Mouse (Mus musculus): ENCODE measurements around the gene P4hb. TPM values are rescaled to one million over a fixed set of nuclear protein-coding genes. Genes with fewer than 3 reads are reported as not detected.

The P4hb gene
- polyA plus RNA-seq (2012; rRNA removed): 153 and 166 TPM in 2 replicates

DNA sequence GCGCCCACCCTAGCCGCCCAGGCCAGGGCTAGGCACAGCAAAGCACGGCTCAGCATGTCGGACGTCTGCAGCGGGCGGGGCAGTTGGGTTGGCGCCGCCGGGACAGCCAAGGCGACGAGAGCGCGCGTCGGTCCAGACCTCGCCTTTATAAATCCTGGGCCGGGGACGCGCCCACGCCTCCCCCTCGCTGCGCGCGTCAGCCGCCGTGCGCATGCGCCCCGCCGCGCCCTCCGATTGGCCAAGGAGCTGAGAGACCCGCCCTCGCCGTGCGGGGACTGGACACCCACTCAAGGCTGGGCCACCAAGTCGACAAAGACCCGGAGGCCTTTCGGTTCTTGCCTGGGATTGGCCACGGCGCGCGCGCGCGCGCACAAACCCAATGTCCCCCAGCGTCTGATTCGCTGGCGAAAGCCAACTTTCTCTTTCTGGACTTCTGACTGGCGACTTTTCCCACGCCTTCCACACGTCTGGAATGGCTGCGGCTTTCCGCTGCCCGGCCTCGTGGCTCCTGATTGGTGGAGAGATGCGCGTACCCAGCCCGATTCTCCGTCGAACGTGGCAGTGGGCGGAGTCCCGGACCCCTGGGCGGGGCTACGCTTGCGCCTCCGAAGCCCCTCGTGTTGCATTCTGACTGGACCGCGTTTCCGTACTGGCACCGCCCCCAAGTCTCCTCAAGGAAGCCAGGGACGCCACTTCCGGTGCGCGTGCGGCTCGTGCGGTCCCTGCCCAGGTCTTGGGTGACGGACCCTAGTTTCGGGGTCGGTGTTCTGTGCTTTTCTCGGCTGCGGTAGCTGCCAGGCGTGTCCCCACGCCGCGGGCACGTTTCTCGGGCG lies at the start of gene P4hb:
Gene P4hb (minus strand): TSS at position 502 of the 833 bp plus-strand sequence.

DNA sequence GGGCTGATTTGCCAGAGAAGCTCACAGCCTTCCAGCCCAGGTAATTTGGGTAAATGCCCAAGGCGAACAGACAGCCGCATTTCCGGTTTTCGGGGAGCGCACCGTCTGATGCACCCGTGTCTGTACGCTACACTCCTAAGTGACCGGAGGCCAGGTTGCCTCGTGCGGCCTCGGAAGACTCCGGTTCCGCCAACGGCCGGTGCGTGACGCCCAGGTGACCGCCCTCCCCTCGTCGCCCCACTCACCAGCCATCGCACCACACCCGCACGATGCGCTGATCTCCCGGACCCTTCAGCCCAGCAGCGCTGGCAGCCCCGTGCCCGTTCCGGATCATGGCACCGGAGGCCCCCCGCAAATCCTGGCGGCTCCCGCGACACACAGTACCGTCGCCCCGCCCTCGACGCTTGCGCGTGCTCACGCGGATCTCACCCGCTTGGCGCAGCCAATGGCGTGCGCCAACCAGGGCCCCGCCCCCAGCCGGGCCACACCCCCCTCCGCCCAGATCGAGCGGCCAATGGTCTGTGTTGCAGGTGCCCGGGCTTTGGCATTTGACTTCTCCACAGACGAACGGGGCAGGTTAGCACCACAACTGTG lies 44.6 kb upstream of the P4hb start, which contains the start of gene Pcyt2:
Gene Pcyt2 (minus strand): TSS at position 418 of the 594 bp plus-strand sequence.

DNA sequence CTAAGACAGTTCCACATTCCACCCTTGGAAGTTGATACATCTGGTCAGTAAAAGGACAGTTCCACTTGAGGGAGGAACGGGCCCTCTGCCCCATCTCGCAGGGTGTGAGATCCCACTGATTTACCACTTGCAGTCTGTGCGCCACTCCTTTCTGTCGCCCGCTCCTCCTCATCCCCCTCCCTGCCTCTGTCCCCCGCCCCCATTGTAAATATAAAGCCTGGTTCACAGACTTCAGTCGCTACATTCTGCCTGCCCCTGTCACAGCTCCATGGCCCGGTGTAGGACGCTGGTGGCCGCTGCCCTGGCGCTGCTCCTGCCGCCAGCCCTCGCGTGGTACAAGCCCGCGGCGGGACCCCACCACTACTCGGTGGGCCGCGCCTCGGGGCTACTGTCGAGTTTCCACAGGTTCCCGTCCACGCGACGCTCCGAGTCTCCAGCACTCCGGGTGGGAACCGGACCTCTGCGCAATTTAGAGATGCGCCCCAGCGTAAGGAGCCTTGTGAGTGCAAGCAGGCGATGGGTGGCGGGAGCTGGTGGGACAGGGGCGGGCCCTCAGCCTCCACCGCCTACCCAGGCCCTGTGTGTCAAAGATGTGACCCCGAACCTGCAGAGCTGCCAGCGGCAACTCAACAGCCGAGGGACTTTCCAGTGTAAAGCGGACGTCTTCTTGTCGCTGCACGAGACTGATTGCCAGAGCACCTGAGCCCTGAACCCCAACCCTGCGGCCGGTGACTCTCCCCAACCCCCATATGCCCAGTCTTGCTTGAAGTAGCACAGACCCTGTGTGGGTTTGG lies 35.4 kb upstream of the P4hb start, which contains the start of gene Npb:
Gene Npb (plus strand): TSS at position 237 of the 794 bp plus-strand sequence.

DNA sequence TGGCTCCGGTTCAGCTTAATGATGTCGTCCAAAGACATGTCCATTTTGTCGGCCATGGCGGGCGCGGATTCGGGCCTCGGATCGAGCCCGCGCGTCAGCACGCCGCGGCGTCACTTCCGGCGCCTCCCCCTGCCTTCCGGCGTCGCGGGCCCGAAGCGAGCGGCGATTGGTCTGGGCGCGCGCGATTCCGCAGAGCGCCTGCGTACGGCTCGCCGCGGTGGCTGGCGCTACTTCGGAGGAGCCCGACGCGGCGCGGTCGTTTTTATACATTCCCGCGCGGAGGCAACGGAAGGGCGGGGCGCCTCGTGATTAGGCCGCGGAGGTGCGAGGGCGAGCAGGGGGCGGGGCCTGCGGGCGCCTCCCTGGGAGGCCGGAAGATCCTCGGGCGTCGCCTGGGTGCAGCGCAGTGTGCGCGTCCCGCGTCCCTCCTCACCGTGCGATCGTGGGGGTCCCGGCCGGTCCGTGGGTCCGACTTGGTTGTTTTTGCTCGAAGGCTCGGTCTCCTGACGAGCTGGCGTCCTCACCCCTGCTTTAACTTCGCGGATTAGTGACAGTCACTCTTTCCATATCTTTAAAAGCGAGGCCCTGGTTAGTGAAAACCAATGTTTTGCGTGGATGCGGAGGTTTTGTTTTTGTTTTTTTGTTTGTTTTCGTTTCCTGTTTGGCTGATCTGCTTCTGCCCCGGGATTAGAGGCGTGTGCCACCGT lies 25.4 kb upstream of the P4hb start, which contains the start of the genes Alyref and Anapc11:
Gene Alyref (minus strand): TSS at position 83 of the 707 bp plus-strand sequence.
Gene Anapc11 (plus strand): TSS at position 139 of the 707 bp plus-strand sequence.

DNA sequence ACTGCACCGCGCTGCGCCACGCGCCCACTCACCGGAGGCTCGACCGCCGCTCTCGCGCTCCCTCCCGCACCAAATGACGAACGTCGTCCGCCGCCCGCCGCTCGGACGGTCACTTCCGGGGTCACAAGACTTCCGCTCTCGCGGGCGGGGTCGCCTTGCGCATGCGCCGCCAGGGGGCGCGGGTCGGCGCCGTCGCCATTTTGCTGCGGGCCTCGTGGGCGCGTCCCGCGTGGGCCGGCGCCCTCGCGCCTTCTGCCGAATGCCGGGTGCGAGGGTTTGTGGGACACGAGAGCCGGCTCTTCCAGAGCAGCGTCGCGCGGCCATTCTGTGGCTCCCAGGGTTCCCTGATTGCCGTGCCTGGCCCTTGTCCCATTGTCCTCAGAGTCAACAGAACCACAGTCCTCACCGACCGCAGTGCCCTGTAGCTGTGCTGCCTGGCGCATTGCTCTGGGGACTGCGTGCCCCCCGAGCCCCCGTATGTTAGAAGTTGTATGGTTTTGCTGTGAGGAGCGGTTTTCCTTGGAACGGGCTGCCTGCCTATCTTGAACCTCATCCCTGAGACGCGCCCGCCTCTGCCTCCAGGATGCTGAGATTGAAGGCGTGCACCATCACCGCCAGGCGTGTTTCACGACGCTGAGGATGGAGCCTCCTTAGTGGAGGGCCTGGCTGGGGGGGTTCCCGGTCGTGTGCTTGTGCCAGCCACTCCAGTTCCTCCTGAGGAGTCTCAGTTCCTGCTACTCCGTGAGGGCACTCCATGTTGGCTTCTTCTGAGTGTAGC lies 8.6 kb upstream of the P4hb start, which contains the start of gene Arhgdia:
Gene Arhgdia (minus strand): TSS at position 135 of the 778 bp plus-strand sequence.

DNA sequence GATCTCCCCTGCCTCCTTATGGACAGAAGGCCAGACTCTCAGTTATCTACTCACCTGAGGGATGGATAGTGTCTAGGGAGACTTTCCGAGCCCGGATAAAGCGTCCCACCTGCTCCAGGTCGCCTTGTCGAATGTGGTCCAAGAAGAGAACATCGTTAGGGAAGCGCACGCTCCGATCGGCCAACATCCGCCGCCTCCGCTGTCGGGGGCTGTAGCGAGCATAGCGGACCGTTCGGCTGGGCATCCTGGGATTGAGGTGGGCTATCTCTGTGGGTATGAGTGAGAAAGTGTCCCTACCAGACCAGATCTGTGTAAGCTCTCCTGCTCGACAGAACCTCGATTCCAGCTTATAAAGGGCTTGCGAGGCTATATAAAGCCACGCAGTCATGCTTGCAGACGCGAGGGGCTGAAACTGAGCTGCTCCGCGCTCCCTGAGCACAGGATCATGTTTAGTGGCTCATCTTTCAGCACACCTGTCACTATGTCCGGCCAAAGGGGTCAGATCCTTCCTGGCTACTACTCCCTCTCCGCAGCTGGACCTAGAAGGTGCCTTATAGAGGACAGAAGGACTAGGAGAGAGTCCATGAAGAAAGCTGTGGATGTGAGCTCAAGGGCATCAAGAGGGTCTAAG lies 22.1 kb downstream of the P4hb start, which contains the start of gene Ppp1r27:
Gene Ppp1r27 (minus strand): TSS at position 323 of the 631 bp plus-strand sequence.

DNA sequence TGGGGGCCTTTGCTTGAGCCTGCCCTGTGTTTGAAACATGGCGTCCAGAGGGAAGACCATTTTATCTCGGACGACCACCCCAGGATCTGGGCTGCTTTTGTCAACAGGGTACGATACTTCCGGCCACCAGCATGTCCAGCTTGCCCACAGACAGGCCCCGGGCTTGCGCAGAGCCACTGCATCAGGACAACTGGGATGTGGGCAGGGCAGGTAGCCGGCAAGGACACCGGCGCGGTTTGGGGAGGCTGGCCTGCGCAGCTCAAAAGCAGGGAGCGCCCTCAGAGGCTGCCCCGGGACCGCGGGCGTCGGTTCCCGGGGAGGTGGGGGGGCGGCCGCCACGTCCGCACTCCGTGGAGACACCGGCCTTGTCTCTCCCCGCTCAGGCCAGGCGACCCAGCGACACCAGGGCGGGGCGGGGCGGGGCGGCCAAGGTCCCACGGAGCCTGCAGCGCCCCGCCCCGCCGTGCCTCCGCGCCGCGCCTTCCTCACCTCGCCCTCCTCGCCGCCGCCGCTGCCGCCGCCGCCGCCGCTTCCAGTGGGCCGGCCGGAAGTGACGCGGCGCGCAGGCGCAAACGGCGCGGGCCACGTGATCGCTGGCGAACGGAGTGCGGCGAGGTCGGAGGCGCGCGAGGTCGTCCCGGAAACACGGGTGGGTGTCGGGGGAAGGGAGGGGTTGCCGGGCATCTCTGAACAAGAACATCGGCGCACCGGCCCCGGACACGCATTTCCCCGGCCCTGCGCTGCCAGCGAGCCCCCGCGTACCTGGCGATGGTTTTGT lies 23.7 kb downstream of the P4hb start, which contains the start of gene Mcrip1:
Gene Mcrip1 (minus strand): TSS at position 560 of the 778 bp plus-strand sequence.

DNA sequence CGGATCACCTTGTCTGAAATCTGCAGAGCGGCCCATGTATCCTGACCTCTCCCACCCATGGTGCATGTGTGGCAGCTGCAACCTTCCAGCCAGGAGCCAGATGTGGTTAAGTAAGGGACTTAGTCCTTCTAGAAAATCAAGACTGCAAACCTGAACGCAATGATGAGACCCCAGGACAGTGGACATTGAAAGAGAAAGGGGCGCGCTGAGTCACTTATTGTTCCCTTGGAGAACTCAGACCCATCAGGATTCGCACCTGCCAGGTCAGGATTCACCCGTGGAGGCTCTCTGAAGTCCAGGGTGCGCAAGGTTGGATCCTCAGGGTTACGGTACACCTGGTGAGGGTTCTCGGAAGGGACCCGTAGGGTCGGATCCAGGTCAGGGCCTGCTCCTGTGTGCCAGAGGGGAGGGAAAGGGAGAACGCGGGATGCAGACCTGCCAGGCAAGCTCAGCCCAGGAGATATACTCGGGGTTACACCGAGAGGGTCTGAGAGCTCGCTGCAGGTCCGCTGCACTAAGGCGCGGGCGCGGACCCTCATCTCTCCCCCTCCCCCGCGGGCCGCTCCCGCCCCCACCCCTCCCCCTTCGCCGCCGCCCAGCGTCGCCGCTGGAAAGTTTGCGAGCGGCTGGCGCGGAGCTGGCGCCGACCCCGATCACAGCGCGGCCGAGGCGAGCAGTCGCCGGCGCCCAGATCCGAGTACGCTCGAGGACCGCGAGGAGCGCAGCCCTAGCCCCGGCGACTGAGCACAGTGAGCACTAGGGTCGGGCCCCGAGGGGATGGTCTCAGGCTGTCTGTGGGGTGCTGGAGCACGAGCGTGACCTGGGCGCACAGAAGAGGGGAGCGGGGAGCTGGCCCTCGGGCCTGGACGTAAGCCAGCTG lies 42.7 kb downstream of the P4hb start, which contains the start of gene Gcgr:
Gene Gcgr (plus strand): TSS at position 615 of the 880 bp plus-strand sequence.

Other genes starting within 250 kb of the P4hb start
- gene Actg1, start 224.7 kb downstream of the P4hb start, polyA plus RNA-seq (2012; rRNA removed): 1,088 and 1,192 TPM in 2 replicates
- 0.05 and 0.09 TPM in 2 replicates for gene Fscn2, start 211.7 kb downstream of the P4hb start, polyA plus RNA-seq (2012; rRNA removed)
- gene Faap100, start 194.5 kb downstream of the P4hb start, polyA plus RNA-seq (2012; rRNA removed): 31.6 and 51.6 TPM in 2 replicates
- 28.8 and 32.2 TPM in 2 replicates for gene Nploc4, start 135.5 kb downstream of the P4hb start, polyA plus RNA-seq (2012; rRNA removed)
- not detected in 2 replicates for gene Tspan10, start 130.6 kb downstream of the P4hb start, polyA plus RNA-seq (2012; rRNA removed)
- gene Pde6g, start 119.8 kb downstream of the P4hb start, polyA plus RNA-seq (2012; rRNA removed): 0.18 and 0.35 TPM in 2 replicates
- 15.7 and 34.1 TPM in 2 replicates for gene Oxld1, start 115.2 kb downstream of the P4hb start, polyA plus RNA-seq (2012; rRNA removed)
- 3.0 and 4.9 TPM in 2 replicates for gene Ccdc137, start 115.1 kb downstream of the P4hb start, polyA plus RNA-seq (2012; rRNA removed)
- gene Arl16, start 105.6 kb downstream of the P4hb start, polyA plus RNA-seq (2012; rRNA removed): 7.5 and 11.8 TPM in 2 replicates
- gene Mrpl12, start 88.6 kb downstream of the P4hb start, polyA plus RNA-seq (2012; rRNA removed): 83.7 and 108 TPM in 2 replicates
- 158 and 235 TPM in 2 replicates for gene Slc25a10, start 81.4 kb downstream of the P4hb start, polyA plus RNA-seq (2012; rRNA removed)
- 0.55 and 0.69 TPM in 2 replicates for gene Gcgr, start 42.6 kb downstream of the P4hb start, polyA plus RNA-seq (2012; rRNA removed)
- 40.9 and 56.7 TPM in 2 replicates for gene Mcrip1, start 23.5 kb downstream of the P4hb start, polyA plus RNA-seq (2012; rRNA removed)
- gene Ppp1r27, start 22.1 kb downstream of the P4hb start, polyA plus RNA-seq (2012; rRNA removed): 1.6 and 1.8 TPM in 2 replicates
- 426 and 509 TPM in 2 replicates for gene Arhgdia, start 8.4 kb upstream of the P4hb start, polyA plus RNA-seq (2012; rRNA removed)
- gene Alyref, start 25.1 kb upstream of the P4hb start, polyA plus RNA-seq (2012; rRNA removed): 5.8 and 8.6 TPM in 2 replicates
- 72.4 and 94.8 TPM in 2 replicates for gene Anapc11, start 25.2 kb upstream of the P4hb start, polyA plus RNA-seq (2012; rRNA removed)
- 58.0 and 94.3 TPM in 2 replicates for gene Npb, start 35.2 kb upstream of the P4hb start, polyA plus RNA-seq (2012; rRNA removed)
- gene Pcyt2, start 44.7 kb upstream of the P4hb start, polyA plus RNA-seq (2012; rRNA removed): 138 and 161 TPM in 2 replicates
- 51.2 and 54.2 TPM in 2 replicates for gene Sirt7, start 52.0 kb upstream of the P4hb start, polyA plus RNA-seq (2012; rRNA removed)
- 21.0 and 21.3 TPM in 2 replicates for gene Mafg, start 60.3 kb upstream of the P4hb start, polyA plus RNA-seq (2012; rRNA removed)
- 29.3 and 57.1 TPM in 2 replicates for gene Pycr1, start 70.5 kb upstream of the P4hb start, polyA plus RNA-seq (2012; rRNA removed)
- 0.97 and 1.2 TPM in 2 replicates for gene Myadml2, start 74.9 kb upstream of the P4hb start, polyA plus RNA-seq (2012; rRNA removed)
- gene Notum, start 87.9 kb upstream of the P4hb start, polyA plus RNA-seq (2012; rRNA removed): 1.1 and 1.4 TPM in 2 replicates
- 70.2 and 73.5 TPM in 2 replicates for gene Aspscr1, start 99.7 kb upstream of the P4hb start, polyA plus RNA-seq (2012; rRNA removed)
- 41.1 and 48.0 TPM in 2 replicates for gene Cenpx, start 140.5 kb upstream of the P4hb start, polyA plus RNA-seq (2012; rRNA removed)
- 13.7 and 15.6 TPM in 2 replicates for gene Lrrc45, start 140.7 kb upstream of the P4hb start, polyA plus RNA-seq (2012; rRNA removed)
- gene Rac3, start 148.2 kb upstream of the P4hb start, polyA plus RNA-seq (2012; rRNA removed): 7.0 and 10.6 TPM in 2 replicates
- 54.6 and 59.7 TPM in 2 replicates for gene Dcxr, start 154.0 kb upstream of the P4hb start, polyA plus RNA-seq (2012; rRNA removed)
- 69.9 and 82.3 TPM in 2 replicates for gene Cbr2, start 158.9 kb upstream of the P4hb start, polyA plus RNA-seq (2012; rRNA removed)
- 0.87 and 18.1 TPM in 2 replicates for gene Hmga1b, start 189.5 kb upstream of the P4hb start, polyA plus RNA-seq (2012; rRNA removed)
- gene Rfng, start 211.0 kb upstream of the P4hb start, polyA plus RNA-seq (2012; rRNA removed): 36.8 and 56.8 TPM in 2 replicates
- gene Gps1, start 211.0 kb upstream of the P4hb start, polyA plus RNA-seq (2012; rRNA removed): 65.1 and 81.6 TPM in 2 replicates
- gene Dus1l, start 223.2 kb upstream of the P4hb start, polyA plus RNA-seq (2012; rRNA removed): 16.7 and 20.0 TPM in 2 replicates

All from stomach, adult 2 months (tissue).